8 mouse cellular contexts compared by ENCODE assay signal in the genomic region with DNA sequence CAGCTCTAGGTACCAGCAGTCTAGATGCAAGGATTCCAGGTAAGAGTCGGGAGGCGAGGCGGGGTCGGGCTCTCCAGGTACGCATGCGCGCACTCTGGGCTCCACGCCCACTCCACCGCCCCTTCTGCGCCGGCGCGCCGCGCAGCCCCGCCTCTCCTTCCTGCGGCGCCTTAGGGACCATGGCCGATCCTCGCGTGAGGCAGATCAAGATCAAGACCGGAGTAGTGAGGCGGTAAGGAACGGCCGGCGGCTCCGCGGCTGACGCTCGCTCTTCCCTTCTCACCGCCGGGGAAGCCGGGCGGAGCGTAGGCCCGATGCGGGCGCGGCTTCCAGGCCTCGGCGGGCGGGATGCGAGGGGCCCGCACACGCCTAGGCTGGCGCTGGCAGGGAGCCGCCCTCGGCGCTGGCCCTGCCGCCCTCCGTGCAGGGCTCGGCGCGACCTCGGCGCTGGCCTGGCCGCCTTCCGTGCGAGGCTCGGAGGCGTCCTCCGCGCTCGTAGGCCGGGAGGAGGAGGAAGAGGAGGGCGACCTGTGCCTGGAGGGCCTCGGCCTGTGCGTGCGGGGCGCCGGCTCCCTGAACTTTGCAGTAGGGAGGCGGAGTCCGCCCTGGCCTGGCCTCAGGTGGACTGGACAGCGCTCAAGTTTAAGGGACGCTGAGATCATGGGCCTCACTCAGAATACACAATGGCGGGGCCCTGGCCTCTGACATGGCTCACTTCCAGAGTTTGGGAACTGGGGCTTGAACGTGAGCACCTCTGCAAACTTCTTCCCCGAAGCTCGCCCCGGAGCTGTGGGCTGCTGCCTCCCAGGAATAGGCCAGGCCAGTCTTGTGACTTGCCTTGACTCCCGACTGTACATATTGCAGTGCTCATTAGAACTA. TPM values are rescaled to one million over a fixed set of nuclear protein-coding genes. Genes with fewer than 3 reads are reported as not detected.
DNase-seq lines count a peak whose midpoint lies in the region; ATAC-seq and TF ChIP-seq lines count a peak whose summit lies in the region.

A gene (plus strand): TSS at position 140 of the 879 bp plus-strand sequence.

- H3K79me2 ChIP-seq in liver, adult 2 months (ENCODE audit: control insufficient read depth, insufficient read depth, low read length): peaks cover 26% of the 10 kb centered on the region; the same call in 1 of the 2 replicates
- peaks cover 48% of the 10 kb centered on the region for H3K79me2 ChIP-seq in myocyte (ENCODE audit: control insufficient read depth, insufficient read depth)

- peak; percentile 98 for ATAC-seq in erythroblast, adult 5-6 weeks (replicated peaks; ENCODE audit: low FRiP score, poor library complexity, severe bottlenecking)
- ATAC-seq in heart, embryonic 11.5 days (replicated peaks; ENCODE audit: insufficient number of reproducible peaks, low FRiP score, low TSS enrichment): peak; percentile 94
- peak; percentile 97 for ATAC-seq in kidney, embryonic 16.5 days (ENCODE audit: low FRiP score, low TSS enrichment)

- no peak for TF ChIP-seq CTCF in liver, adult 2 months (IDR thresholded peaks at IDR 0.05; ENCODE audit: low read depth, low read length)

- no peaks in the 10 kb centered on the region for H3K27me3 ChIP-seq in heart, embryonic 11.5 days (ENCODE audit: control insufficient read depth, insufficient read depth, low read length)
- H3K27me3 ChIP-seq in kidney, embryonic 16.5 days (ENCODE audit: insufficient read depth, low read length): no peaks in the 10 kb centered on the region
- H3K27me3 ChIP-seq in liver, adult 2 months (ENCODE audit: control insufficient read depth, insufficient read depth, low read length): no peaks in the 10 kb centered on the region
- no peaks in the 10 kb centered on the region for H3K27me3 ChIP-seq in myocyte (ENCODE audit: control insufficient read depth, insufficient read depth, insufficient read length)
- no peaks in the 10 kb centered on the region for H3K27me3 ChIP-seq in splenic B cell, adult 2 months (ENCODE audit: control insufficient read depth, insufficient read depth, low read length, poor library complexity, severe bottlenecking)

- 1% methylated on average over 71 of the region's 81 CpGs for WGBS in heart, embryonic 11.5 days (ENCODE audit: insufficient replicate concordance)
- WGBS in kidney, embryonic 16.5 days: under 1% methylated on average over 67 of the region's 81 CpGs
- under 1% methylated on average over 76 of the region's 81 CpGs for WGBS in liver, adult 2 months

- peak within 1 kb of the TSS; percentile 96 for H3K4me3 ChIP-seq in heart, embryonic 11.5 days (ENCODE audit: low read depth, low read length)
- H3K4me3 ChIP-seq in kidney, embryonic 16.5 days (ENCODE audit: low read length): peak within 1 kb of the TSS; percentile 91
- H3K4me3 ChIP-seq in liver, adult 2 months (ENCODE audit: insufficient read depth, low read depth, low read length): peak within 1 kb of the TSS; percentile 96
- peak within 1 kb of the TSS; percentile 54 for H3K4me3 ChIP-seq in myocyte

- peak within 1 kb of the TSS; percentile 97 for H3K9ac ChIP-seq in heart, embryonic 11.5 days (ENCODE audit: low read depth, low read length)
- peak within 1 kb of the TSS; percentile 93 for H3K9ac ChIP-seq in kidney, embryonic 16.5 days (replicated peaks; ENCODE audit: low read length)
- H3K9ac ChIP-seq in liver, adult 2 months (ENCODE audit: low read depth, low read length): peak within 1 kb of the TSS; percentile 98

- H3ac ChIP-seq in myocyte (ENCODE audit: control insufficient read depth, insufficient read length): peak within 1 kb of the TSS; percentile 49

- no peaks in the 10 kb centered on the region for H3K36me3 ChIP-seq in heart, embryonic 11.5 days (ENCODE audit: control insufficient read depth, insufficient read depth, low read length)
- H3K36me3 ChIP-seq in kidney, embryonic 16.5 days (ENCODE audit: insufficient read depth, low read length): no peaks in the 10 kb centered on the region
- no peaks in the 10 kb centered on the region for H3K36me3 ChIP-seq in liver, adult 2 months (ENCODE audit: control insufficient read depth, insufficient read depth, low read length)
- no peaks in the 10 kb centered on the region for H3K36me3 ChIP-seq in myocyte (ENCODE audit: control insufficient read depth, insufficient read depth)
- no peaks in the 10 kb centered on the region for H3K36me3 ChIP-seq in splenic B cell, adult 2 months (ENCODE audit: control insufficient read depth, insufficient read depth, low read length, poor library complexity, severe bottlenecking)

- no peaks in the 10 kb centered on the region for H3K9me3 ChIP-seq in heart, embryonic 11.5 days (replicated peaks; ENCODE audit: control insufficient read depth, low read length)
- no peaks in the 10 kb centered on the region for H3K9me3 ChIP-seq in kidney, embryonic 16.5 days (ENCODE audit: low read length)

- TF ChIP-seq POLR2A in liver, adult 2 months (IDR thresholded peaks at IDR 0.05; ENCODE audit: extremely low read depth, insufficient read depth, low read length): peak; percentile 75
- TF ChIP-seq POLR2A in myocyte (IDR thresholded peaks at IDR 0.05; ENCODE audit: insufficient read length, low read depth): peak; percentile 87

- DNase-seq in B cell, adult 2 months: peak; percentile 90
- DNase-seq in brain, adult 2 months (ENCODE audit: low read depth, low spot score): peak; percentile 93
- DNase-seq in liver, adult 2 months (ENCODE audit: extremely low read depth, low read depth, low spot score): peak; percentile 74
- peak; percentile 93 for DNase-seq in splenic B cell, adult 2 months (ENCODE audit: low read depth, low spot score)

- H3K4me2 ChIP-seq in heart, embryonic 11.5 days: peak within 1 kb of the TSS; percentile 84
- H3K4me2 ChIP-seq in kidney, embryonic 16.5 days (replicated peaks; ENCODE audit: low read depth, low read length): peak within 1 kb of the TSS; percentile 87
- peak within 1 kb of the TSS; percentile 82 for H3K4me2 ChIP-seq in myocyte (ENCODE audit: low read depth)

- peaks cover 7% of the 10 kb centered on the region for H3K4me1 ChIP-seq in heart, embryonic 11.5 days (ENCODE audit: control insufficient read depth, insufficient read depth, low read length)
- peaks cover 8% of the 10 kb centered on the region for H3K4me1 ChIP-seq in kidney, embryonic 16.5 days (ENCODE audit: insufficient read depth, low read length)
- peaks cover 8% of the 10 kb centered on the region for H3K4me1 ChIP-seq in liver, adult 2 months (ENCODE audit: control insufficient read depth, insufficient read depth, low read length)

- H3K27ac ChIP-seq in heart, embryonic 11.5 days (ENCODE audit: low read depth, low read length): peak within 1 kb of the TSS; percentile 89
- H3K27ac ChIP-seq in kidney, embryonic 16.5 days (ENCODE audit: low read length): peak within 1 kb of the TSS; percentile 90
- peak within 1 kb of the TSS; percentile 85 for H3K27ac ChIP-seq in liver, adult 2 months (replicated peaks; ENCODE audit: insufficient read depth, low read depth, low read length)

TF ChIP-seq in myocyte, 11 proteins besides CTCF, POLR2A, EP300 and RAD21:
- TF ChIP-seq POLR2AphosphoS2 (IDR thresholded peaks at IDR 0.05; ENCODE audit: insufficient read length, low read depth) (peak; percentile 92), E2F4 (IDR thresholded peaks at IDR 0.05; ENCODE audit: insufficient read depth) (no peak), REST (IDR thresholded peaks at IDR 0.05; ENCODE audit: insufficient read depth, insufficient read length) (no peak), TCF12 (IDR thresholded peaks at IDR 0.05; ENCODE audit: insufficient read depth, poor library complexity, severe bottlenecking) (no peak), MYOD1 (IDR thresholded peaks at IDR 0.05; ENCODE audit: control insufficient read depth in 1 of 3, insufficient read length in 2 of 3, low read depth in 2 of 3) (peak in 1 of 3 experiments; percentile 16), USF1 (IDR thresholded peaks at IDR 0.05; ENCODE audit: low read depth) (no peak), MAX (IDR thresholded peaks at IDR 0.05; ENCODE audit: low read depth) (no peak), SRF (IDR thresholded peaks at IDR 0.05; ENCODE audit: control insufficient read depth, insufficient read length, low read depth) (no peak), TCF3 (IDR thresholded peaks at IDR 0.05; ENCODE audit: insufficient read length, low read depth) (no peak), MYOG (IDR thresholded peaks at IDR 0.05; ENCODE audit: control insufficient read depth in 1 of 3, insufficient read depth in 1 of 3, insufficient read length in 2 of 3, low read depth in 2 of 3) (peak in 1 of 3 experiments; percentile 17), CEBPB (IDR thresholded peaks at IDR 0.05; ENCODE audit: insufficient read depth, poor library complexity, severe bottlenecking) (no peak)

RNA-seq across cellular contexts. Expression of the gene that starts here (rescaled TPM):
- 39.3 and 71.9 TPM in 2 replicates for total RNA-seq in erythroblast, adult 5-6 weeks (2015; ENCODE audit: low replicate concordance)
- 42.2 and 47.5 TPM in 2 replicates for total RNA-seq in erythroblast, adult 5-6 weeks (2017; ENCODE audit: low replicate concordance)
- 258 and 260 TPM in 2 replicates for polyA plus RNA-seq in heart, embryonic 11.5 days (2014; fragmentation: Nextera tagmentation; extraction: Ambion mirVana)
- 206 and 211 TPM in 2 replicates for polyA plus RNA-seq in kidney, embryonic 16.5 days (2015; fragmentation: Nextera tagmentation; extraction: Ambion mirVana)
- 132 and 264 TPM in 2 replicates for total RNA-seq in liver, adult 2 months (2014; rRNA removed)
- polyA plus RNA-seq in liver, adult 2 months (2012; rRNA removed): 7.1 and 10.9 TPM in 2 replicates
- 253 TPM for polyA plus RNA-seq in myocyte (2012; fragmentation: generic; extraction: Trizol)

Comparison
In these comparisons a context has a peak if more than half of its experiments do, and no peak if none do; other contexts are left out.
1. Peak in every context shown above with its lines: DNase-seq, ATAC-seq, H3K4me3 ChIP-seq and H3K27ac ChIP-seq.
2. RNA of the gene that starts here (polyA plus RNA-seq): 258 to 260 TPM in heart, embryonic 11.5 days, 253 TPM in myocyte (single experiment) and 206 to 211 TPM in kidney, embryonic 16.5 days; 7.1 to 10.9 TPM in liver, adult 2 months; every median in the first group is over 10 times any median in the second.